Mouse (Mus musculus): Measurements from ENCODE around the gene Dpy30. TPM values are rescaled to one million over a fixed set of nuclear protein-coding genes. Genes with fewer than 3 reads are reported as not detected.

Dpy30 gene
- polyA plus RNA-seq (2015; fragmentation: Nextera tagmentation; extraction: Ambion mirVana), result 238 and 276 TPM in 2 replicates

GRCm38 (mm10) chr17:74323844-74324243 is at the start of gene Dpy30:
TSS of gene Dpy30 (minus strand) at chr17:74323944.

DNA sequence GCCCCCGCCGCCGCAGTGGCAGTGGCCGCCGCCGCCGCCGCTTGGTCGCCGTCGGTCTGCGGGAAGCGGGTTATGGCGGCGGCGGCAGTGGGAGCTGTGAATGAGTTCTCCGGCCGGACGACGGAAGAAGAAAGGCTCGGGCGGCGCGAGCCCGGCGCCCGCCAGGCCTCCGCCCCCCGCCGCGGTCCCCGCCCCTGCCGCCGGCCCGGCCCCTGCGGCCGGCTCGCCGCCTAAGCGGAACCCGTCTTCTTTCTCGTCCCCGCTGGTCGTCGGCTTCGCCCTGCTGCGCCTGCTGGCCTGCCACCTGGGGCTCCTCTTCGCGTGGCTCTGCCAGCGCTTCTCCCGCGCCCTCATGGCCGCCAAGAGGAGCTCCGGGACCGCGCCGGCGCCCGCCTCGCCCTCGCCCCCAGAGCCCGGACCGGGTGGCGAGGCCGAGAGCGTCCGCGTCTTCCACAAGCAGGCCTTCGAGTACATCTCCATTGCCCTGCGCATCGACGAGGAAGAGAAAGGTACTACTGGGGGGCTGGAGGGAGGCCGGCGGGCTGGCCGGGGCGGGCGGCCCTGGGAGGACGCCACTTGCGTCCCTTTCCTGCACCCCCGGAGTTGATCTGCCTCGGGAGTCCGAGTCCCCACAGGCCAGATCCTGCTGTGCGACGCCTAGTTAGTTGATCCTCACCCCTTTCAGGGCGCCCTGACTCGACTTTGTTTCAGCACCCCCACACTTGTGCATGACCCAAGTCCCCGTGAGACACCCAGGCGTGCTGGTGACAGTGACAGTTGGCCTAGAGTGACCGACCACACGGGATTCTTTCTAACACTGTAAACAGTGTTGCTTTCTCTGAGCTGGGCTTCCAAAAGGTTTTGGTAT is 15.4 kb upstream of the Dpy30 start, which contains the start of gene Spast:
TSS of gene Spast (plus strand) at position 51 of the 868 bp plus-strand sequence.

DNA sequence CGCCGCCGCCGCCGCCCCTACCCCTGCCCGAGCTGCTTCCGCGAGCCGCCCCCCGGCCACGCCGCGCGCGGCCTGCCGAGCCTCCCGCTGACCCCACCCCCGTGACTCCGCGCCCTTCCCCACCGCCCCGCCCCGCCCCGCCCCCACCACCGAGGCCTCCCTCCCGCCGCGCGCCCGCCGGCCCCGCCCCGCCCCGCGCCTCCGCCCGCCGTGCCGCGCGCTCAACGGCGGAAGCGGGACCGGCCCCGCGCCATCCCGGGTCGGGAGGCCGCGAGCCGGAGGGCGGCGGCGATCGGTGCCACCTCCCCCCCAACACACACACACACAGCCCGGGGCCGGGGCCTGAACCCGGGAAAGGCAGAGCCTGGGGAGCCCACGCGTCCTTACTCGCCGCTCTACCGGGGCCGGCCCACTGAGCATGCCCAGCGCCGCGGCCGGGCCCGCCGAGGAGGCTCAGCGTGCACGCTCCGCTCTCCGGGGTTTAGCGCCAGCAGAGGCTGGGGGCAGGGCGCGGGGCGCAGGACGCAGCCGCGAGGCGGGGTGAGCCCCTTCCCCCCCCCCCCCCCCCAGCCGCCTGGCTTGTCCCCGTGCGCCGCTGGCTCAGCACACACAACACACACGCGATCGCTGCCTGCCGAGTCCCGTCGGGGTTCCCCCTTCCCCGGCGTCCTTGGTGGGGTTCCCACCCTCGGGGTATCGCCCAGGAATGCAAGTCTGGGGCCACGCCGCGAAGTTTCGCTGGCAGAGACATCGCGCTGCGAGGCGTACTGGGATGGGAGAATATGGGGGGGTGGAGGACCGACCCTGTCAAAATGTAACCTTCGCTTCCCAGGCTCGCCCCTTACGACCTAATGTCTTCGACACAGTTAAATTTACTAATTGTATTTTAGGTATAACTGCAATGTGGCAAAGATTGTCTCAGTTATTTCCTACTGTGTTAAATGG is 28.4 kb downstream of the Dpy30 start, which contains the start of gene Memo1:
TSS of gene Memo1 (minus strand) at position 496 of the 945 bp plus-strand sequence.

Other genes with a start within 250 kb of the Dpy30 start
- gene Memo1, start 28.4 kb downstream of the Dpy30 start, polyA plus RNA-seq (2015; fragmentation: Nextera tagmentation; extraction: Ambion mirVana), result 42.2 and 43.2 TPM in 2 replicates
- 27.6 and 31.4 TPM in 2 replicates for gene Spast, start 15.0 kb upstream of the Dpy30 start, polyA plus RNA-seq (2015; fragmentation: Nextera tagmentation; extraction: Ambion mirVana)
- 28.3 and 30.2 TPM in 2 replicates for gene Slc30a6, start 71.7 kb upstream of the Dpy30 start, polyA plus RNA-seq (2015; fragmentation: Nextera tagmentation; extraction: Ambion mirVana)
- 0.33 and 0.34 TPM in 2 replicates for gene Nlrc4, start 135.2 kb upstream of the Dpy30 start, polyA plus RNA-seq (2015; fragmentation: Nextera tagmentation; extraction: Ambion mirVana)
- gene Yipf4, start 165.5 kb upstream of the Dpy30 start, polyA plus RNA-seq (2015; fragmentation: Nextera tagmentation; extraction: Ambion mirVana), result 58.1 and 69.1 TPM in 2 replicates
- gene Birc6, start 204.4 kb upstream of the Dpy30 start, polyA plus RNA-seq (2015; fragmentation: Nextera tagmentation; extraction: Ambion mirVana), result 87.4 and 90.8 TPM in 2 replicates